Mouse (Mus musculus): ENCODE results near the gene Fam187a.
A peak's percentile ranks its signal among the peaks of the same experiment; 100 is the strongest.

DNA sequence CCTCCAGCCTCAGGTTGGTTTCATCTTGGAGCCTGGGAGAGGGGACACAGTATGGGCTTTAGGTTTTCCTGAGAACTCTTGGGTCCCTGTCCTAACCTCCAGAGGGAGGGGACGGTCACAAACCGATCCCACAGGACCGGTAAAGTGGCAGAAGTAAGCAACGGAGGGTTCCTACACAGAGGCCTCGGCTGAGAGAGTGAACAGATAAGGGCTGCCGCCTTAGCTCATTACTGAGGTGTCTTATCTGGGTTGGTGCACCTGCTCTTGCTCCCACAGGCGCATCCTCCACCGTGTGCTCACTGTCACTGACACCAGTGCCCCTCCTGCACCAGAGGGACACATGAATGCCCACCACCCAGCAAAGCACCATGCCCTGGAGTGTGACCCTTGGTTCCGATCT lies 10.8 kb downstream of the Fam187a start:
- TF ChIP-seq POLR2A (IDR thresholded peaks at IDR 0.05; ENCODE audit: borderline replicate concordance, control insufficient read depth, low read depth, low read length) (peak; percentile 59), CTCF (IDR thresholded peaks at IDR 0.05; ENCODE audit: control insufficient read depth, insufficient read depth, low read length) (no peak)

Measured in bone marrow, adult 2 months (tissue).